Mouse (Mus musculus) testis, adult 2 months (tissue): ENCODE data around the gene Apoa4. TPM values are rescaled to one million over a fixed set of nuclear protein-coding genes. Genes with fewer than 3 reads are reported as not detected.

Experiments used
- H3K27ac ChIP-seq: fragments of 200-500 bp; 2 replicates; pipeline ENCODE4 v1.5.1; 2012; ENCODE audit warnings: low read depth, low read length; ENCODE audit not compliant: control insufficient read depth, insufficient read depth
- H3K27me3 ChIP-seq: fragments of 200-500 bp; 2 replicates; pipeline ENCODE4 v1.6.1; 2012; ENCODE audit warnings: mild to moderate bottlenecking, low read length, moderate library complexity; ENCODE audit not compliant: control insufficient read depth, insufficient read depth
- H3K36me3 ChIP-seq: fragments of 200-500 bp; 2 replicates; pipeline ENCODE4 v1.6.1; 2012; ENCODE audit warnings: mild to moderate bottlenecking, low read length; ENCODE audit not compliant: control insufficient read depth, insufficient read depth
- H3K4me1 ChIP-seq: fragments of 200-500 bp; 2 replicates; pipeline ENCODE4 v1.6.1; 2012; ENCODE audit warnings: low read length; ENCODE audit not compliant: control insufficient read depth, insufficient read depth
- H3K4me3 ChIP-seq: fragments of 200-500 bp; 2 replicates; pipeline ENCODE4 v1.5.1; 2012; ENCODE audit warnings: low read depth, mild to moderate bottlenecking, low read length, moderate library complexity, mixed read lengths; ENCODE audit not compliant: control insufficient read depth
- CTCF ChIP-seq: fragments of 200-500 bp; IDR thresholded peaks from 2 replicates; pipeline ENCODE4 v1.5.1; 2012; ENCODE audit warnings: low read depth, mild to moderate bottlenecking, inconsistent platforms, low read length, moderate library complexity; ENCODE audit not compliant: control insufficient read depth, insufficient read depth, insufficient replicate concordance
- POLR2A ChIP-seq: fragments of 200-500 bp; IDR thresholded peaks from 2 replicates; pipeline ENCODE4 v1.6.1; 2012; ENCODE audit warnings: low read depth, mild to moderate bottlenecking, inconsistent platforms, low read length, moderate library complexity; ENCODE audit not compliant: control insufficient read depth
- polyA plus RNA-seq: library from polyadenylated mRNA; depleted of rRNA; stranded (reverse); fragments of >200 nt; gene quantifications from 2 replicates; pipeline ENCODE4 v1.2.3, GENCODE M21; 2012; rRNA removed

Gene Apoa4
- polyA plus RNA-seq = 0.15 and 0.59 TPM in 2 replicates

DNA sequence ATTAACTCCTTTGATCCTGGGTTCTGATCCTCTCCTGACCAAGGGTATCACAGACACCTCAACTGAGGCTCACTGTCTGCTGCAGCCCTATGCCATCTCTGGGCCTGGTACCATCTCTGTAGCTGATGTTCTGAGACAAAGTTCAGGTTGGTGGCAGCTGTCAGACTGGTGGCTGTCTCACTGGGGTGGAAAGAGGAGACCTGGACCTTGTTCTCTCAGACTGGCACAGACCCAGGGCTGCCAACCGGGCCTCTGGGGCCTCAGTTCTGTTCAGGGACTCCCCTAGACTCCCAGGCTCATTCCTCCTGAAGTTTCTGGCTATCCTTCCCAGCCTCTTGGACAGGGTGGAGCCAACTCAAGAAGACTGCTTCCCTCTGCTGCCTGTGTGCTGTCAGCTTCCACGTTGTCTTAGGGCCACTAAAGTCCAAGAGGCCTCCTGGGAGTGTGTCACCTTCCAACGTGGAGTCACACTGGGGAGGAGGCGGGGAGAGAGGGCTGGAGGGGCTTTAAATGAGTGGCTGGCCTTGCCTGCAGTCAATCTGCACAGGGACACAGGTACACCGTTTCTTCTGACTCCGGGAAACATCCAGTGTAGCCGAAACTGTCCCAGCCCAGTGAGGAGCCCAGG, at the start of gene Apoa4:
Apoa4 (plus strand) TSS at position 171 of the 628 bp plus-strand sequence.
- H3K27me3 ChIP-seq = no peaks in the 10 kb centered on the region
- no peak within 1 kb of the TSS for H3K27ac ChIP-seq
- H3K4me1 ChIP-seq = no peaks in the 10 kb centered on the region
- H3K4me3 ChIP-seq = no peak within 1 kb of the TSS
- no peaks in the 10 kb centered on the region for H3K36me3 ChIP-seq
- TF ChIP-seq CTCF = no peak
- no peak for TF ChIP-seq POLR2A

- H3K4me3 ChIP-seq = no peak overlapping the region
- H3K36me3 ChIP-seq = peaks cover 2% of the 10 kb centered on the region
- TF ChIP-seq CTCF = no peak
- no peak for TF ChIP-seq POLR2A
- no peaks in the 10 kb centered on the region for H3K4me1 ChIP-seq
- no peak overlapping the region for H3K27ac ChIP-seq
- no peaks in the 10 kb centered on the region for H3K27me3 ChIP-seq
Observed at GRCm38 (mm10) chr9:46191234-46191633, 49.3 kb upstream of the Apoa4 start.

DNA sequence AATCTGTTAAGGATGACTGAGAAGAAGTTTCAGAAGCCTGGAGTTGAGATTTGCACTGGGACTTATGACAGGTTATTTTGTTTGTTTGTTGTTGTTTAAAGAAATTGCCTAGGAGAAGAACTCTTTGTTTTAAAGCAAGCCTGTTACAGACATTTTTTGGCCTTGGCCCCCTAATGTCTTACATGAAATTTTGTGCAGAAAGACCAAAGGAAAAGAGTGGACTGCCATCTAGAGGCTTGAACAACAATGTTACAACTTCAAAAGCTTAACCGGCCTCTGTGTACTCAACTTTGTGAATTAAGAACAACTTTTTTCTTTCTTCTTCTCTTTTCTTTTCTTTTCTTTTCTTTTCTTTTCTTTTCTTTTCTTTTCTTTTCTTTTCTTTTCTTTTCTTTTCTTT, 48.9 kb upstream of the Apoa4 start:
- no peaks in the 10 kb centered on the region for H3K27me3 ChIP-seq
- peaks cover 4% of the 10 kb centered on the region for H3K36me3 ChIP-seq
- no peaks in the 10 kb centered on the region for H3K4me1 ChIP-seq
- no peak overlapping the region for H3K27ac ChIP-seq
- TF ChIP-seq CTCF = no peak
- TF ChIP-seq POLR2A = no peak
- no peak overlapping the region for H3K4me3 ChIP-seq

DNA sequence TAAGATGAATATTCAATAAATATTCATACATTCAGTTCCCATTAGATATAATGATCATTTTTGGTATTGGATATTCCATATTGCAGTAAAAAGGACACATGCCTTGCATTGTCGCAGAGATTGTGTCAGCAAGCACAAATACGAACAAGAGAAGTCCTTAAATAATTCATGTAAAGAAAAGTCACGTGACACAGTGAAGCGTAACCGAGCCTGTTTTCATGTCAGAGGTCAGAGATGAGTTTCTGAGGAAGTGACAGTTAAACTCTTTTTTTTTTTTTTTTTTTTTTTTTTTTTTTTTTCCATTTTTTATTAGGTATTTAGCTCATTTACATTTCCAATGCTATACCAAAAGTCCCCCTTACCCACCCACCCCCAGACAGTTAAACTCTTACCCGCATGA, 47.9 kb upstream of the Apoa4 start:
- peaks cover 4% of the 10 kb centered on the region for H3K36me3 ChIP-seq
- no peaks in the 10 kb centered on the region for H3K27me3 ChIP-seq
- H3K27ac ChIP-seq = no peak overlapping the region
- H3K4me3 ChIP-seq = no peak overlapping the region
- TF ChIP-seq POLR2A (no peak), CTCF (no peak)
- H3K4me1 ChIP-seq = no peaks in the 10 kb centered on the region

- no peak overlapping the region for H3K27ac ChIP-seq
- no peaks in the 10 kb centered on the region for H3K27me3 ChIP-seq
- no peaks in the 10 kb centered on the region; the same call in 1 of the 2 replicates for H3K4me1 ChIP-seq
- no peak overlapping the region for H3K4me3 ChIP-seq
- TF ChIP-seq CTCF (no peak), POLR2A (no peak)
- peaks cover 4% of the 10 kb centered on the region for H3K36me3 ChIP-seq
Observed at GRCm38 (mm10) chr9:46194809-46195208, 45.7 kb upstream of the Apoa4 start.

GRCm38 (mm10) chr9:46196699-46197169, 43.8 kb upstream of the Apoa4 start:
- H3K27me3 ChIP-seq = no peaks in the 10 kb centered on the region
- peaks cover 4% of the 10 kb centered on the region for H3K36me3 ChIP-seq
- TF ChIP-seq CTCF (no peak), POLR2A (no peak)
- 0 out of 2 replicates have a peak overlapping the region, but pooled peaks have one; percentile 24 for H3K27ac ChIP-seq
- H3K4me1 ChIP-seq = no peaks in the 10 kb centered on the region; the same call in 1 of the 2 replicates
- no peak overlapping the region for H3K4me3 ChIP-seq

DNA sequence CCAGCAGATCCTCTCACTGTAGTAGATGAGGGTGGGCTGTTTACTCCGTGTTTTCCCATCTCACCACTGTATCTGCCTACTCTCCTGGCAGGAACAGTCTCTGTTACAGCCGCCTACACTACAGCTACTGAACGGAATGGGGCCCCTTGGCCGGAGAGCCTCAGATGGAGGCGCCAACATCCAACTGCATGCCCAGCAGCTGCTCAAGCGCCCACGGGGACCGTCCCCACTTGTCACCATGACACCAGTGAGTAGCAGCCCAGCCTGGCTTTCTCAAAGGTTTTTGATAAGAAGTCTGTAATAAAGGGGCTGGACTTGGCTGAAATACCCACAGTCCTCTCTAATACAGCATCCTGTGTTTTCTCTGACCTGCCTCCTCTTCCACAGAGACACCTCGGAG, 42.0 kb upstream of the Apoa4 start:
- Histone ChIP-seq H3K4me3 (no peak overlapping the region), H3K36me3 (peaks cover 4% of the 10 kb centered on the region), H3K27me3 (no peaks in the 10 kb centered on the region), H3K27ac (no peak overlapping the region), H3K4me1 (no peaks in the 10 kb centered on the region; the same call in 1 of the 2 replicates)
- no peak for TF ChIP-seq POLR2A
- TF ChIP-seq CTCF = no peak
